Mouse (Mus musculus) lung, adult 2 months (tissue): ENCODE results near the gene Pnliprp1. TPM values are rescaled to one million over a fixed set of nuclear protein-coding genes. Genes with fewer than 3 reads are reported as not detected.

ENCODE experiments used
- DNase-seq: peaks from one replicate; pipeline ENCODE4 v3.0.0; 2022
- H3K4me1 ChIP-seq: fragments of 200-500 bp; 2 replicates; pipeline ENCODE4 v1.6.1; 2011; ENCODE audit warnings: low read length; ENCODE audit not compliant: control insufficient read depth, insufficient read depth
- H3K4me3 ChIP-seq: fragments of 200-500 bp; replicated peaks from 2 replicates; pipeline ENCODE3; 2011; ENCODE audit warnings: low read depth, mild to moderate bottlenecking, control low read depth, low read length; ENCODE audit errors: extremely low read depth
- CTCF ChIP-seq: fragments of 200-500 bp; IDR thresholded peaks from 2 replicates; pipeline ENCODE4 v1.5.1; 2011; ENCODE audit warnings: mild to moderate bottlenecking, low read length, control low read depth; ENCODE audit not compliant: insufficient read depth
- POLR2A ChIP-seq: fragments of 200-500 bp; IDR thresholded peaks from 2 replicates; pipeline ENCODE4 v1.6.1; 2011; ENCODE audit warnings: low read depth, mild to moderate bottlenecking, control low read depth, low read length, borderline replicate concordance; ENCODE audit errors: extremely low read depth
- WGBS: fragments of 180-500 bp; shearing (Covaris S2); methylation state at CpG from one replicate; pipeline ENCODE4 v1.1.7; 2018; 5-methylcytosine and 5-hydroxymethylcytosine counted together
- polyA plus RNA-seq: library from polyadenylated mRNA; depleted of rRNA; stranded (reverse); fragments of >200 nt; gene quantifications from 2 replicates; pipeline ENCODE4 v1.2.3, GENCODE M21; 2012

The Pnliprp1 gene
- polyA plus RNA-seq, 1 experiment, result 0.28 TPM

DNA sequence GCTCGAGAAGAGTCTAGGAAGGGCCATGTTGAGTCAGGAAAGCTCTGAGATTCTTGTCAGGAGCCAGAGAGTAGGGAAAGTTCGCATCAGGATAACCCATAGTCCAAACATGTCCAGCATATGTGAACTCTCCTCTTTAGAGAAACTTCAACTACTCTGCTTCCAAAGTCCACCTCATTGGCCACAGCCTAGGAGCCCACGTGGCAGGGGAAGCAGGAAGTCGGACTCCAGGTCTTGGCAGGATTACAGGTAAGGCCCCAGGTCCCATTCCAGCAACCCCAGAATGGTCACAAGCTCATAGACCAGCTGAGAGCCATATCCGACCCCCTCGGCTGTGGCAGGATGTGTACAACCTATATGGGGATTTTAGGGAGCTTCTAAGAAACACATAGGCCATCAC lies 4.5 kb downstream of the Pnliprp1 start:
- Histone ChIP-seq H3K4me1 (no peaks in the 10 kb centered on the region), H3K4me3 (no peak overlapping the region)
- DNase-seq, result no peak
- WGBS, result 83% methylated on average over 6 of the region's 6 CpGs
- no peak for TF ChIP-seq CTCF
- no peak for TF ChIP-seq POLR2A

DNA sequence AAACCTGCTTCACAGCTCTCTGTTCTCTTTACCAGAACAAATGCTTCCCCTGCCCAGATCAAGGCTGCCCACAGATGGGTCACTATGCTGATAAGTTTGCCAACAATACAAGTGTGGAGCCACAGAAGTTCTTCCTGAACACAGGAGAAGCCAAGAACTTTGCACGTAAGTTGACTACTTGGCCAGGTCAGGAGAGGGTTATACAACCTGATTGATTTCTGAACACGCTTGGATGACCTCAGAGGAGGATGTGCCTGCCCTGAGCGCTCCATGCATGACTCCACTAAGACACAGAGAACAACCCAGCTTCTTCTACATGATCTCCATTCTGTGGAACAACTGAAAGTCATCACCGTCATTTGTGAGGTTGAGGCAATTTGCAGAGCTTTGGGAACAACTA lies 9.4 kb downstream of the Pnliprp1 start:
- Histone ChIP-seq H3K4me3 (no peak overlapping the region), H3K4me1 (no peaks in the 10 kb centered on the region)
- WGBS, result 80% methylated on average over 4 of the region's 4 CpGs
- no peak for DNase-seq
- TF ChIP-seq POLR2A (no peak), CTCF (no peak)

DNA sequence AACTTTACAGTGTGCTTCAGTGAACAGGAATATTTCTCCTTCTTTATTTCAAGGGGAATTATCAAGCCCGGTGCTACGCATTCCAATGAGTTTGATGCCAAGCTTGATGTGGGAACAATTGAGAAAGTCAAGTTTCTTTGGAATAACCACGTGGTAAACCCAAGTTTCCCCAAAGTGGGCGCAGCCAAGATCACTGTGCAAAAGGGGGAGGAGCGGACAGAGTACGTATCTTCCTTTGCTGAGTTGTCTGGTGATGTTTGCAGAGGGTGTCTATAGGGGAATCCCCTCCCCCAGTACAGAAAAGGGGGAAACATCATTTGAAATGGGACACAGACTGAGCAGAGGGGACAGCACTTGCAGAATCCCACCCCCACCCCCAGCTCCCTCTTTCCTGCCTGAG lies 12.3 kb downstream of the Pnliprp1 start:
- TF ChIP-seq POLR2A (no peak), CTCF (no peak)
- WGBS, result 67% methylated on average over 6 of the region's 6 CpGs
- DNase-seq, result no peak
- H3K4me3 ChIP-seq, result no peak overlapping the region
- H3K4me1 ChIP-seq, result no peaks in the 10 kb centered on the region

- 78% methylated on average over 4 of the region's 4 CpGs for WGBS
- Histone ChIP-seq H3K4me1 (no peaks in the 10 kb centered on the region), H3K4me3 (no peak overlapping the region)
- no peak for DNase-seq
- TF ChIP-seq POLR2A (no peak), CTCF (no peak)
These were observed 14.0 kb downstream of the Pnliprp1 start for GRCm38 (mm10) chr19:58742711-58743110.

DNA sequence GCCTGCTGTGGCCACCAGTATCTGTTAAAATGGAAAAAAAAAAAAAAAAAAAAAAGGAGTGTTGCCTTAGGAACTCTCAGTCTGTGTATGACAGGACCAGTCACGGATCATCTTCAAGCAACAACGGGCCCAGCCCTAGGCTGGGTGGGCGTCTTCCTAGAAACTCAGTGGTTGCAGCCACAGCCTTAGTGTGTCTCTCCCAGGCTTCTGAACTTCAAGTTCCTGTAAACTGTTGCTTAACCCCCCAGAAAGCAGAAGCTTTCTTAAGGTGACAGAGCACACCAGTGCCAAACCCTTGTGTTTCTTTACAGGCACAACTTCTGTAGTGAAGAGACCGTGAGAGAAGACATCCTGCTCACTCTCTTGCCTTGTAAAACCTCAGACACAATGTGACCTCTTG lies 15.0 kb downstream of the Pnliprp1 start:
- 56% methylated on average over 4 of the region's 4 CpGs for WGBS
- H3K4me3 ChIP-seq, result no peak overlapping the region
- TF ChIP-seq POLR2A, result no peak
- no peak for TF ChIP-seq CTCF
- DNase-seq, result no peak
- no peaks in the 10 kb centered on the region for H3K4me1 ChIP-seq

- no peak overlapping the region for H3K4me3 ChIP-seq
- WGBS, result 80% methylated on average over 9 of the region's 9 CpGs
- no peaks in the 10 kb centered on the region for H3K4me1 ChIP-seq
- no peak for TF ChIP-seq CTCF
- no peak for TF ChIP-seq POLR2A
- DNase-seq, result no peak
These were observed 18.9 kb downstream of the Pnliprp1 start for GRCm38 (mm10) chr19:58747498-58748000.

GRCm38 (mm10) chr19:58750822-58751221 lies 22.1 kb downstream of the Pnliprp1 start:
- DNase-seq, result no peak
- 73% methylated on average over 2 of the region's 2 CpGs for WGBS

GRCm38 (mm10) chr19:58751504-58751903 lies 22.8 kb downstream of the Pnliprp1 start:
- DNase-seq, result no peak
- no peak for TF ChIP-seq CTCF
- TF ChIP-seq POLR2A, result no peak
- WGBS, result 51% methylated on average over 2 of the region's 2 CpGs
- H3K4me1 ChIP-seq, result no peaks in the 10 kb centered on the region
- no peak overlapping the region for H3K4me3 ChIP-seq

More at GRCm38 (mm10) chr19:58750822-58751221, 22.1 kb downstream of the Pnliprp1 start:
- Histone ChIP-seq H3K4me3 (no peak overlapping the region), H3K4me1 (no peaks in the 10 kb centered on the region)
- no peak for TF ChIP-seq POLR2A
- no peak for TF ChIP-seq CTCF

DNA sequence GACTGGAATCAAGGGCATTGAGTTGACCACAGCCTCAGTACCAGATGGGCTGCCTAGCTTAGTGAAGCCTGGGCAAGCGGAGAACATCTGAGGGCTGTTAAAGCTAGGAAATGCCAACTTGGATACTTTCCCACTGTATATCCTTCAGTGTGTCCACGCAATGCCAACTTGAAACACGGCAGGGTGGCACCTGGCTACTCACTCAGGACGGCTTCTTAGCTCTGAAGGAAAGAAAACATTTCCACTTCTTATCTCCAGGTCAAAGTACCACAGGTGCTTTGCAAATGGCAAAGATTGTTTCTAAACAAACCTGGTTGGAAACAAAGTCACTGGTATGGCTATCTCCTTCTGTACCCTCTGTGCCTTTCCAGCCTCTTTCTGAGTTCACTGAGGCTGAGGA lies 30.2 kb downstream of the Pnliprp1 start:
- no peaks in the 10 kb centered on the region for H3K4me1 ChIP-seq
- no peak overlapping the region for H3K4me3 ChIP-seq
- TF ChIP-seq POLR2A (no peak), CTCF (no peak)
- 46% methylated on average over 4 of the region's 4 CpGs for WGBS
- DNase-seq, result no peak

- no peak for DNase-seq
- 40% methylated on average over 9 of the region's 9 CpGs for WGBS
- no peaks in the 10 kb centered on the region for H3K4me1 ChIP-seq
- H3K4me3 ChIP-seq, result no peak within 1 kb of the TSS
- TF ChIP-seq POLR2A (no peak), CTCF (no peak)
These were observed 30.7 kb downstream of the Pnliprp1 start, which contains the start of gene Pnliprp2 for GRCm38 (mm10) chr19:58759423-58759822. TSS of gene Pnliprp2 (plus strand) at chr19:58759719.
